Mouse (Mus musculus) thymus, adult 18-20 months (tissue): Measurements from ENCODE around the gene Baiap2.

Experiments
- DNase-seq, 2 experiments: peaks; one replicate each; pipeline ENCODE4 v3.0.0; 2022; ENCODE audit warnings: mixed read lengths in 2 of 2

Gene Baiap2

GRCm38 (mm10) chr11:120017011-120017410, 74.4 kb downstream of the Baiap2 start:
- DNase-seq, result no peak

GRCm38 (mm10) chr11:120019542-120020440, 77.2 kb downstream of the Baiap2 start:
- DNase-seq, result no peak

- DNase-seq, result no peak
These were observed 78.8 kb downstream of the Baiap2 start for GRCm38 (mm10) chr11:120021367-120021766.

- DNase-seq, result no peak
These were observed 79.7 kb downstream of the Baiap2 start for GRCm38 (mm10) chr11:120022216-120022615.

GRCm38 (mm10) chr11:120022841-120023240, 80.3 kb downstream of the Baiap2 start:
- no peak for DNase-seq

GRCm38 (mm10) chr11:120026941-120027340, 84.4 kb downstream of the Baiap2 start:
- DNase-seq, result no peak

- DNase-seq, result no peak
These were observed 85.9 kb downstream of the Baiap2 start for GRCm38 (mm10) chr11:120028319-120029092.

- no peak for DNase-seq
These were observed 87.0 kb downstream of the Baiap2 start for GRCm38 (mm10) chr11:120029431-120030144.

- no peak for DNase-seq
These were observed 87.8 kb downstream of the Baiap2 start for GRCm38 (mm10) chr11:120030145-120030901.

- DNase-seq, result no peak
These were observed 89.5 kb downstream of the Baiap2 start for GRCm38 (mm10) chr11:120032052-120032451.

- no peak for DNase-seq
These were observed 90.9 kb downstream of the Baiap2 start for GRCm38 (mm10) chr11:120033473-120033872.

GRCm38 (mm10) chr11:120034306-120034705, 91.7 kb downstream of the Baiap2 start:
- no peak for DNase-seq

- DNase-seq, result no peak
These were observed 92.2 kb downstream of the Baiap2 start for GRCm38 (mm10) chr11:120034762-120035161.

- DNase-seq, result no peak
These were observed 97.0 kb downstream of the Baiap2 start for GRCm38 (mm10) chr11:120039581-120039980.

GRCm38 (mm10) chr11:120040440-120040839, 97.9 kb downstream of the Baiap2 start:
- DNase-seq, result no peak

GRCm38 (mm10) chr11:120041191-120042123, 98.9 kb downstream of the Baiap2 start:
- no peak for DNase-seq

GRCm38 (mm10) chr11:120042141-120042838, 99.7 kb downstream of the Baiap2 start:
- no peak for DNase-seq

- no peak for DNase-seq
These were observed 102.8 kb downstream of the Baiap2 start for GRCm38 (mm10) chr11:120045341-120045740.

GRCm38 (mm10) chr11:120045839-120046552, 103.4 kb downstream of the Baiap2 start:
- DNase-seq, result no peak
